In the genomic region with DNA sequence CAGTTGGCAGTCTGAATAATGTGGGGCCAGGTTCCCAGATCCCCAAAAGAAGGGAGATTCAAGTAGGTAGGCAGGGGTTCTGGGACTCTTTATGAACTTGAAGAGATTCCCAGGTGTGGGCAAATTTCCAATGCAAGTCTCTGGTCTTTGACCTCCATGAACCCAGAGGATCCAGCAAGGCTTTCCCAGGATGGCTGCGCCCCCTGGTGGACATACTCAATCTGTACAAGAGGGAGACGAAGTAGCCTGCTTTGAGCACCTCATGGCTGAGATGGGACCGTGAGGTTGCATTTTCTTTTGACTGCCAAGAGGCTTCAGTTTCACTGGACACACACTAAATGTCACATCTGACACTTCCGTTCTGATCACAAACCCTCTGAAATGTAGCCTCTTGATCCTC, we compare ENCODE assay signal across 8 mouse cellular contexts. TPM values are rescaled to one million over a fixed set of nuclear protein-coding genes. Genes with fewer than 3 reads are reported as not detected.
DNase-seq lines count a peak whose midpoint lies in the region; ATAC-seq and TF ChIP-seq lines count a peak whose summit lies in the region.

No protein-coding gene starts in this region.

- no peak overlapping the region for H3K4me2 ChIP-seq in CH12.LX (ENCODE audit: insufficient read depth, low read depth, poor library complexity, severe bottlenecking)
- no peak overlapping the region for H3K4me2 ChIP-seq in lung, embryonic 14.5 days

- H3K9me3 ChIP-seq in CH12.LX (replicated peaks; ENCODE audit: low read length) = peaks cover 7% of the 10 kb centered on the region
- no peaks in the 10 kb centered on the region for H3K9me3 ChIP-seq in lung, embryonic 14.5 days (ENCODE audit: low read depth, low read length)

- TF ChIP-seq RAD21 in CH12.LX (IDR thresholded peaks at IDR 0.05; ENCODE audit: low read depth, low read length) = peak; percentile 96

- ATAC-seq in lung, embryonic 14.5 days (ENCODE audit: insufficient read depth) = no peak

- dilution Hi-C loops in CH12.LX (cut with MboI; ENCODE audit: extremely low pct_ligation_motif_present, extremely low pct_unique_long_range_greater_than_20kb, low sequenced_read_pairs) = no loop called here

- in situ Hi-C loops in CH12.LX (cut with MboI; ENCODE audit: low pct_ligation_motif_present, low pct_unique_long_range_greater_than_20kb, low sequenced_read_pairs) = loop anchor here (5.0 to 10.0 kb wide), 3 partner anchors 37 to 204 kb away; no protein-coding TSS in a partner anchor

- peak; percentile 83 for DNase-seq in CH12.LX (ENCODE audit: extremely low read depth)
- DNase-seq in ZHBTc4 (ENCODE audit: low read depth, low spot score) = peak; percentile 90
- peak; percentile 77 to 79 for DNase-seq in cerebellum, postnatal 4 days (ENCODE audit: low spot score in 2 of 2)
- DNase-seq in heart, adult 8-10 months (ENCODE audit: low spot score) = peak; percentile 87
- peak; percentile 63 to 77 for DNase-seq in layer of hippocampus, adult 2 months (ENCODE audit: low spot score in 2 of 2)
- peak; percentile 91 for DNase-seq in lung, embryonic 14.5 days
- peak; percentile 81 for DNase-seq in skeletal muscle tissue, adult 2 months (ENCODE audit: low read depth, low spot score)
- peak; percentile 80 for DNase-seq in yolk sac, embryonic 10.5 days (ENCODE audit: low spot score)

- H3K79me2 ChIP-seq in CH12.LX (replicated peaks; ENCODE audit: control insufficient read depth, extremely low read depth, insufficient read depth, poor library complexity, severe bottlenecking) = no peaks in the 10 kb centered on the region

- no peaks in the 10 kb centered on the region for H3K27me3 ChIP-seq in CH12.LX (replicated peaks)
- peaks cover 3% of the 10 kb centered on the region; the same call in 1 of the 2 replicates for H3K27me3 ChIP-seq in lung, embryonic 14.5 days (ENCODE audit: insufficient read depth, low read length)

- peaks cover 0 to 25% of the 10 kb centered on the region in 2 experiments; a peak in 2 of 4 replicates for H3K4me1 ChIP-seq in CH12.LX (ENCODE audit: control insufficient read depth in 1 of 2, insufficient read depth in 2 of 2)
- H3K4me1 ChIP-seq in lung, embryonic 14.5 days (ENCODE audit: insufficient read depth) = peaks cover 10% of the 10 kb centered on the region

- H3K9ac ChIP-seq in CH12.LX (ENCODE audit: insufficient read depth, low read depth) = no peak overlapping the region
- no peak overlapping the region for H3K9ac ChIP-seq in lung, embryonic 14.5 days

- WGBS in lung, embryonic 14.5 days = 8% methylated on average over 4 of the region's 4 CpGs

- no peak overlapping the region for H3K4me3 ChIP-seq in CH12.LX (replicated peaks in 1 of 3; ENCODE audit: low read depth in 2 of 3, low read length in 2 of 3, poor library complexity in 1 of 3)
- no peak overlapping the region for H3K4me3 ChIP-seq in layer of hippocampus, adult 2 months
- no peak overlapping the region for H3K4me3 ChIP-seq in lung, embryonic 14.5 days (ENCODE audit: low read depth, low read length)

- H3K36me3 ChIP-seq in CH12.LX (replicated peaks in 1 of 2; ENCODE audit: control insufficient read depth in 1 of 2, insufficient read depth in 1 of 2, low read length in 1 of 2) = peaks cover 12 to 48% of the 10 kb centered on the region in 2 experiments
- peaks cover 81% of the 10 kb centered on the region for H3K36me3 ChIP-seq in lung, embryonic 14.5 days (ENCODE audit: insufficient read depth)

- TF ChIP-seq POLR2A in CH12.LX (IDR thresholded peaks at IDR 0.05; ENCODE audit: low read depth, low read length) = no peak

- peak; percentile 90 to 97 for TF ChIP-seq CTCF in CH12.LX (conservative IDR thresholded peaks at IDR 0.05 in 1 of 2, IDR thresholded peaks at IDR 0.05 in 1 of 2; ENCODE audit: low read depth in 2 of 2, low read length in 2 of 2)
- peak; percentile 98 for TF ChIP-seq CTCF in layer of hippocampus, adult 2 months (conservative IDR thresholded peaks at IDR 0.05)
- TF ChIP-seq CTCF in lung, embryonic 14.5 days (IDR thresholded peaks at IDR 0.05; ENCODE audit: low read depth) = peak; percentile 89

- H3K27ac ChIP-seq in CH12.LX (ENCODE audit: insufficient read depth, low read depth) = no peak overlapping the region
- no peak overlapping the region for H3K27ac ChIP-seq in layer of hippocampus, adult 2 months
- no peak overlapping the region for H3K27ac ChIP-seq in lung, embryonic 14.5 days (ENCODE audit: low read depth)

- TF ChIP-seq EP300 in CH12.LX (IDR thresholded peaks at IDR 0.05; ENCODE audit: low read length) = no peak

TF ChIP-seq in CH12.LX, 34 proteins besides CTCF, POLR2A, EP300 and RAD21 (continues in another document):
- TF ChIP-seq GABPA (IDR thresholded peaks at IDR 0.05; ENCODE audit: insufficient replicate concordance, low read depth, low read length) (no peak), ZMIZ1 (IDR thresholded peaks at IDR 0.05; ENCODE audit: low read depth, low read length) (no peak), MEF2A (IDR thresholded peaks at IDR 0.05; ENCODE audit: borderline replicate concordance, low read depth, low read length) (no peak), TBP (conservative IDR thresholded peaks at IDR 0.05; ENCODE audit: low read depth, low read length) (no peak), HCFC1 (IDR thresholded peaks at IDR 0.05; ENCODE audit: low read depth, low read length) (no peak), MAZ (IDR thresholded peaks at IDR 0.05; ENCODE audit: low read depth, low read length) (no peak), MYC (IDR thresholded peaks at IDR 0.05; ENCODE audit: low read depth, low read length) (peak; percentile 66), MAX (IDR thresholded peaks at IDR 0.05; ENCODE audit: low read length) (no peak), ZC3H11A (IDR thresholded peaks at IDR 0.05; ENCODE audit: low read depth, low read length) (peak; percentile 65; the same call in 1 of the 2 replicates), ETS1 (conservative IDR thresholded peaks at IDR 0.05; ENCODE audit: low read depth, low read length) (no peak), USF2 (conservative IDR thresholded peaks at IDR 0.05; ENCODE audit: low read depth, low read length) (no peak), TCF12 (IDR thresholded peaks at IDR 0.05; ENCODE audit: low read depth, low read length) (no peak; the same call in 1 of the 2 replicates), ZKSCAN1 (IDR thresholded peaks at IDR 0.05; ENCODE audit: borderline replicate concordance, low read depth, low read length) (no peak), PAX5 (IDR thresholded peaks at IDR 0.05; ENCODE audit: low read length) (no peak), KAT2A (IDR thresholded peaks at IDR 0.05; ENCODE audit: insufficient replicate concordance, low read length) (no peak), UBTF (IDR thresholded peaks at IDR 0.05; ENCODE audit: low read depth, low read length) (no peak), CHD1 (IDR thresholded peaks at IDR 0.05; ENCODE audit: low read depth, low read length) (no peak), JUN (IDR thresholded peaks at IDR 0.05; ENCODE audit: insufficient read depth, low read depth, low read length) (no peak), MXI1 (IDR thresholded peaks at IDR 0.05; ENCODE audit: low read depth, low read length) (0 out of 2 replicates have a peak, but pooled peaks have one; percentile 42), NRF1 (IDR thresholded peaks at IDR 0.05; ENCODE audit: low read depth, low read length) (peak; percentile 28; the same call in 1 of the 2 replicates), POLR2AphosphoS2 (IDR thresholded peaks at IDR 0.05; ENCODE audit: low read depth, low read length) (no peak), ELF1 (IDR thresholded peaks at IDR 0.05; ENCODE audit: low read depth, low read length) (no peak), E2F4 (IDR thresholded peaks at IDR 0.05; ENCODE audit: insufficient replicate concordance, low read depth, low read length) (no peak), RCOR1 (conservative IDR thresholded peaks at IDR 0.05; ENCODE audit: low read depth, low read length) (no peak), CHD2 (IDR thresholded peaks at IDR 0.05; ENCODE audit: low read length) (no peak), ZNF384 (IDR thresholded peaks at IDR 0.05; ENCODE audit: low read depth, low read length) (no peak), USF1 (IDR thresholded peaks at IDR 0.05; ENCODE audit: low read depth, low read length) (no peak), SMC3 (IDR thresholded peaks at IDR 0.05; ENCODE audit: low read depth, low read length) (peak; percentile 94), BHLHE40 (IDR thresholded peaks at IDR 0.05; ENCODE audit: low read depth, low read length) (no peak), NELFE (IDR thresholded peaks at IDR 0.05; ENCODE audit: low read depth, low read length) (no peak)

RNA-seq across cellular contexts. Expression of a gene that starts 9.1 kb away (rescaled TPM):
- total RNA-seq in CH12.LX (2012; rRNA removed) = 5.8 and 5.9 TPM in 2 replicates
- 2.1 and 2.5 TPM in 2 replicates for total RNA-seq in CH12.LX (2014; rRNA removed)
- 2.8 and 4.5 TPM in 2 replicates for polyA plus RNA-seq in CH12.LX (2012; ENCODE audit: insufficient read length, low read depth)
- total RNA-seq in heart, adult 8-10 months (2022) = 1 to 10 TPM; 3.0 to 5.7 (median 4.4) TPM
- 1 to 10 TPM; 1.7 to 1.9 TPM for total RNA-seq in layer of hippocampus, adult 2 months (2021)
- 29.9 and 34.1 TPM in 2 replicates for polyA plus RNA-seq in lung, embryonic 14.5 days (2014; fragmentation: Nextera tagmentation; extraction: Ambion mirVana)

RNA-seq across cellular contexts. Expression of a gene that starts 14.6 kb away (rescaled TPM):
- 0.81 and 1.0 TPM in 2 replicates for total RNA-seq in CH12.LX (2012; rRNA removed)
- total RNA-seq in CH12.LX (2014; rRNA removed) = 5.2 and 6.9 TPM in 2 replicates
- polyA plus RNA-seq in CH12.LX (2012; ENCODE audit: insufficient read length, low read depth) = 9.2 and 10.0 TPM in 2 replicates
- under 1 TPM in 1 of 4 experiments, not detected in 3; 0.57 TPM for total RNA-seq in heart, adult 8-10 months (2022)
- total RNA-seq in layer of hippocampus, adult 2 months (2021) = not detected
- polyA plus RNA-seq in lung, embryonic 14.5 days (2014; fragmentation: Nextera tagmentation; extraction: Ambion mirVana) = 0.18 and 0.21 TPM in 2 replicates

RNA-seq across cellular contexts. Expression of a gene that starts 32.7 kb away (rescaled TPM):
- total RNA-seq in CH12.LX (2012; rRNA removed) (1.8 and 2.3 TPM in 2 replicates), CH12.LX (2014; rRNA removed) (1.6 and 2.3 TPM in 2 replicates)
- 1.7 and 1.9 TPM in 2 replicates for polyA plus RNA-seq in CH12.LX (2012; ENCODE audit: insufficient read length, low read depth)
- 10 to 100 TPM in 3 of 4 experiments, 1 to 10 TPM in 1; 9.2 to 15.2 (median 14.8) TPM for total RNA-seq in heart, adult 8-10 months (2022)
- total RNA-seq in layer of hippocampus, adult 2 months (2021) = 10 to 100 TPM; 24.1 to 26.4 TPM
- polyA plus RNA-seq in lung, embryonic 14.5 days (2014; fragmentation: Nextera tagmentation; extraction: Ambion mirVana) = 32.5 and 36.5 TPM in 2 replicates

RNA-seq across cellular contexts. Expression of a gene that starts 51.6 kb away (rescaled TPM):
- total RNA-seq in CH12.LX (2012; rRNA removed) (93.2 and 102 TPM in 2 replicates), CH12.LX (2014; rRNA removed) (120 and 130 TPM in 2 replicates)
- polyA plus RNA-seq in CH12.LX (2012; ENCODE audit: insufficient read length, low read depth) = 134 and 141 TPM in 2 replicates
- total RNA-seq in heart, adult 8-10 months (2022) = 10 to 100 TPM; 65.4 to 71.4 (median 68.7) TPM
- 10 to 100 TPM; 69.1 to 71.4 TPM for total RNA-seq in layer of hippocampus, adult 2 months (2021)
- 162 and 169 TPM in 2 replicates for polyA plus RNA-seq in lung, embryonic 14.5 days (2014; fragmentation: Nextera tagmentation; extraction: Ambion mirVana)
